Mouse (Mus musculus): ENCODE measurements at regions not wholly inside any gene's neighbourhood (a gene's known extent, or its start where the extent isn't known, plus 50 kb on each side); places are given as distances from the start of the nearest gene placed in this dataset.
"Not testable (repeated sequence)": the region's sequence is repeated elsewhere in the genome, so short reads cannot be mapped to it uniquely, and the experiment has no call there.

GRCm38 (mm10) chr8:114007103-114007502, 126.3 kb upstream of the Nudt7 start:
- 81% methylated on average over 10 of the region's 10 CpGs for WGBS
- Histone ChIP-seq H3K27ac (ENCODE audit: low read depth, low read length) (no peak overlapping the region), H3K9me3 (ENCODE audit: control insufficient read depth) (no peaks in the 10 kb centered on the region), H3K4me2 (replicated peaks; ENCODE audit: low read depth) (no peak overlapping the region), H3K36me3 (ENCODE audit: control insufficient read depth, insufficient read depth) (no peaks in the 10 kb centered on the region), H3K9ac (ENCODE audit: low read depth, low read length) (no peak overlapping the region), H3K4me3 (ENCODE audit: low read depth, low read length) (no peak overlapping the region), H3K4me1 (replicated peaks; ENCODE audit: control insufficient read depth, insufficient read depth, low read length) (no peaks in the 10 kb centered on the region), H3K27me3 (replicated peaks; ENCODE audit: control insufficient read depth, insufficient read depth, low read length) (no peaks in the 10 kb centered on the region)
- TF ChIP-seq CTCF (IDR thresholded peaks at IDR 0.05; ENCODE audit: low read depth) = no peak
- ATAC-seq = no peak

- no peak for ATAC-seq
- TF ChIP-seq CTCF (IDR thresholded peaks at IDR 0.05; ENCODE audit: low read depth) = no peak
- Histone ChIP-seq H3K4me1 (replicated peaks; ENCODE audit: control insufficient read depth, insufficient read depth, low read length) (no peaks in the 10 kb centered on the region), H3K4me2 (replicated peaks; ENCODE audit: low read depth) (no peak overlapping the region), H3K9me3 (ENCODE audit: control insufficient read depth) (no peaks in the 10 kb centered on the region), H3K36me3 (ENCODE audit: control insufficient read depth, insufficient read depth) (no peaks in the 10 kb centered on the region), H3K9ac (ENCODE audit: low read depth, low read length) (no peak overlapping the region), H3K4me3 (ENCODE audit: low read depth, low read length) (no peak overlapping the region), H3K27me3 (replicated peaks; ENCODE audit: control insufficient read depth, insufficient read depth, low read length) (no peaks in the 10 kb centered on the region), H3K27ac (ENCODE audit: low read depth, low read length) (no peak overlapping the region)
- 27% methylated on average over 5 of the region's 5 CpGs for WGBS
Observed at GRCm38 (mm10) chr8:114018364-114018763, 115.0 kb upstream of the Nudt7 start.

- not testable (repeated sequence) for H3K4me3 ChIP-seq (ENCODE audit: low read depth, low read length); H3K4me1 ChIP-seq (replicated peaks; ENCODE audit: control insufficient read depth, insufficient read depth, low read length)
Observed at GRCm38 (mm10) chr8:114030141-114030540, 103.2 kb upstream of the Nudt7 start.

GRCm38 (mm10) chr8:114052426-114052825, 80.9 kb upstream of the Nudt7 start:
- TF ChIP-seq CTCF (IDR thresholded peaks at IDR 0.05; ENCODE audit: low read depth) = no peak
- Histone ChIP-seq H3K9ac (ENCODE audit: low read depth, low read length) (no peak overlapping the region), H3K36me3 (ENCODE audit: control insufficient read depth, insufficient read depth) (no peaks in the 10 kb centered on the region), H3K27ac (ENCODE audit: low read depth, low read length) (no peak overlapping the region), H3K4me1 (replicated peaks; ENCODE audit: control insufficient read depth, insufficient read depth, low read length) (no peaks in the 10 kb centered on the region), H3K4me2 (replicated peaks; ENCODE audit: low read depth) (no peak overlapping the region), H3K27me3 (replicated peaks; ENCODE audit: control insufficient read depth, insufficient read depth, low read length) (no peaks in the 10 kb centered on the region), H3K9me3 (ENCODE audit: control insufficient read depth) (no peaks in the 10 kb centered on the region), H3K4me3 (ENCODE audit: low read depth, low read length) (no peak overlapping the region)
- 78% methylated on average over 8 of the region's 8 CpGs for WGBS
- no peak for ATAC-seq

More at GRCm38 (mm10) chr8:114030141-114030540, 103.2 kb upstream of the Nudt7 start:
- H3K9ac ChIP-seq (ENCODE audit: low read depth, low read length); H3K4me2 ChIP-seq (replicated peaks; ENCODE audit: low read depth); H3K9me3 ChIP-seq (ENCODE audit: control insufficient read depth); ATAC-seq; H3K36me3 ChIP-seq (ENCODE audit: control insufficient read depth, insufficient read depth); H3K27ac ChIP-seq (ENCODE audit: low read depth, low read length); H3K27me3 ChIP-seq (replicated peaks; ENCODE audit: control insufficient read depth, insufficient read depth, low read length): not testable (repeated sequence)
- 94% methylated on average over 9 of the region's 9 CpGs for WGBS

- Histone ChIP-seq H3K27ac (ENCODE audit: low read depth, low read length) (no peak overlapping the region), H3K9me3 (ENCODE audit: control insufficient read depth) (no peaks in the 10 kb centered on the region), H3K4me1 (replicated peaks; ENCODE audit: control insufficient read depth, insufficient read depth, low read length) (no peaks in the 10 kb centered on the region), H3K4me3 (ENCODE audit: low read depth, low read length) (no peak overlapping the region), H3K4me2 (replicated peaks; ENCODE audit: low read depth) (no peak overlapping the region), H3K9ac (ENCODE audit: low read depth, low read length) (no peak overlapping the region), H3K27me3 (replicated peaks; ENCODE audit: control insufficient read depth, insufficient read depth, low read length) (no peaks in the 10 kb centered on the region), H3K36me3 (ENCODE audit: control insufficient read depth, insufficient read depth) (no peaks in the 10 kb centered on the region)
- peak; percentile 41 for TF ChIP-seq CTCF (IDR thresholded peaks at IDR 0.05; ENCODE audit: low read depth)
- ATAC-seq = no peak
Observed at GRCm38 (mm10) chr8:114063566-114063965, 69.8 kb upstream of the Nudt7 start.

- no peaks in the 10 kb centered on the region for H3K9me3 ChIP-seq (ENCODE audit: control insufficient read depth)
Observed at GRCm38 (mm10) chr8:114072330-114072729, 61.0 kb upstream of the Nudt7 start.

GRCm38 (mm10) chr8:114074122-114074521, 59.2 kb upstream of the Nudt7 start:
- H3K27ac ChIP-seq (ENCODE audit: low read depth, low read length) = no peak overlapping the region
- H3K4me3 ChIP-seq (ENCODE audit: low read depth, low read length) = no peak overlapping the region
- TF ChIP-seq CTCF (IDR thresholded peaks at IDR 0.05; ENCODE audit: low read depth) = peak; percentile 72
- no peak overlapping the region for H3K9ac ChIP-seq (ENCODE audit: low read depth, low read length)
- no peak for ATAC-seq
- no peaks in the 10 kb centered on the region for H3K36me3 ChIP-seq (ENCODE audit: control insufficient read depth, insufficient read depth)
- 74% methylated on average over 2 of the region's 2 CpGs for WGBS
- H3K4me1 ChIP-seq (replicated peaks; ENCODE audit: control insufficient read depth, insufficient read depth, low read length) = no peaks in the 10 kb centered on the region
- no peak overlapping the region for H3K4me2 ChIP-seq (replicated peaks; ENCODE audit: low read depth)
- H3K27me3 ChIP-seq (replicated peaks; ENCODE audit: control insufficient read depth, insufficient read depth, low read length) = no peaks in the 10 kb centered on the region
- H3K9me3 ChIP-seq (ENCODE audit: control insufficient read depth) = no peaks in the 10 kb centered on the region

More at GRCm38 (mm10) chr8:114072330-114072729, 61.0 kb upstream of the Nudt7 start:
- no peak overlapping the region for H3K27ac ChIP-seq (ENCODE audit: low read depth, low read length)
- ATAC-seq = no peak
- H3K36me3 ChIP-seq (ENCODE audit: control insufficient read depth, insufficient read depth) = no peaks in the 10 kb centered on the region
- no peaks in the 10 kb centered on the region for H3K27me3 ChIP-seq (replicated peaks; ENCODE audit: control insufficient read depth, insufficient read depth, low read length)
- no peak overlapping the region for H3K4me2 ChIP-seq (replicated peaks; ENCODE audit: low read depth)
- WGBS = 86% methylated on average over 8 of the region's 8 CpGs
- H3K4me3 ChIP-seq (ENCODE audit: low read depth, low read length) = no peak overlapping the region
- H3K4me1 ChIP-seq (replicated peaks; ENCODE audit: control insufficient read depth, insufficient read depth, low read length) = no peaks in the 10 kb centered on the region
- no peak overlapping the region for H3K9ac ChIP-seq (ENCODE audit: low read depth, low read length)
- TF ChIP-seq CTCF (IDR thresholded peaks at IDR 0.05; ENCODE audit: low read depth) = no peak

All from intestine, postnatal 0 days (tissue).